Mouse (Mus musculus) MEL (cell line): ENCODE measurements around the gene Tenm3.

Source experiments
- CTCF ChIP-seq, 3 experiments: IDR thresholded peaks in 2 of 3; conservative IDR thresholded peaks in 1 of 3; 2 replicates each; pipeline ENCODE4 v1.5.1; 2011 to 2012; ENCODE audit warnings: low read length in 3 of 3, low read depth in 2 of 3, mild to moderate bottlenecking in 2 of 3, improper control_type of control experiment in 1 of 3, inconsistent platforms in 1 of 3, mixed read lengths in 1 of 3, moderate library complexity in 1 of 3; ENCODE audit not compliant: control insufficient read depth in 1 of 3, insufficient read depth in 1 of 3, poor library complexity in 1 of 3, severe bottlenecking in 1 of 3
- MAZ ChIP-seq: IDR thresholded peaks from 2 replicates; pipeline ENCODE4 v1.6.1; 2012; ENCODE audit warnings: low read depth, mild to moderate bottlenecking, inconsistent platforms, low read length, improper control_type of control experiment
- POLR2A ChIP-seq, 2 experiments: IDR thresholded peaks; 2 replicates each; pipeline ENCODE4 v1.6.1; 2011 to 2012; ENCODE audit warnings: low read length in 2 of 2, mild to moderate bottlenecking in 2 of 2, control low read depth in 1 of 2, improper control_type of control experiment in 1 of 2, low read depth in 1 of 2, moderate library complexity in 1 of 2; ENCODE audit not compliant: control insufficient read depth in 1 of 2, insufficient read depth in 1 of 2, poor library complexity in 1 of 2
- TAL1 ChIP-seq: IDR thresholded peaks from 2 replicates; pipeline ENCODE4 v1.6.1; 2012; ENCODE audit warnings: mild to moderate bottlenecking, inconsistent platforms, low read length, moderate library complexity, mixed read lengths

- TF ChIP-seq MAZ, result no peak
- TF ChIP-seq POLR2A (IDR thresholded peaks at IDR 0.05; ENCODE audit: control insufficient read depth in 1 of 2, insufficient read depth in 1 of 2, low read depth in 1 of 2, low read length in 2 of 2, poor library complexity in 1 of 2), result no peak
- no peak for TF ChIP-seq CTCF (IDR thresholded peaks at IDR 0.05 in 2 of 3, conservative IDR thresholded peaks at IDR 0.05 in 1 of 3; ENCODE audit: control insufficient read depth in 1 of 3, insufficient read depth in 1 of 3, low read depth in 2 of 3, low read length in 3 of 3, poor library complexity in 1 of 3, severe bottlenecking in 1 of 3)
- no peak for TF ChIP-seq TAL1
These were observed 599.9 kb downstream of the Tenm3 start for GRCm38 (mm10) chr8:48243876-48244275.
